Mouse (Mus musculus) heart, postnatal 0 days (tissue): ENCODE results near the gene Nckap5.

Source experiments
- CTCF ChIP-seq: IDR thresholded peaks from 2 replicates; pipeline ENCODE4 v1.5.1; 2016; ENCODE audit warnings: antibody characterized with exemption, control low read depth, low read depth
- EP300 ChIP-seq: IDR thresholded peaks from 2 replicates; pipeline ENCODE4 v1.6.1; 2016; ENCODE audit warnings: antibody characterized with exemption, low read depth

DNA sequence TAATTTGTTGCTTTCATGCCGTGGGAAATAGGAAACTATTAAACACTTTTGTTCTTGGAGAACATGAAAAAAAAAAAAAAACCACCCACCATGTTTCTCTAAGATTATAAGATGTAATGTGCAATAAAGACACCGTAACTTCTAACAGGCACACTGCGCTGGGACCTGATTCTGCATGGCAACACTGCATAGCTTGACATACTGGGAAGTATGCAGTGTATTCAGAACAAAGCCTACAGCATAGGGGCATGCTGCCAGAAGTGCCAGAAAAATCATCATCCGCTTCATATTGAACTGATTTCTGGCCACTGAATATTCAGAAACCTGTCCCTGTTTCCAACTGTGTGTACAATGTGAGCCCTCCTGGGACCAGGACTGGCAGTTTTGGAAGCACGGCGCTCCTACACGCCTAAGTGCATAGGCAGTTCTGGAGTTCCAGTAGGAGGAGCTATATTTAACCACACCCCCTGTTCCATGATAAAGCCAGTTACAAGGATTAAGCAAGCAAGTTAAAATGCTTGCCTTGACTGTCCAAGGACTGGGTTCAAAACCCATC, 302.5 kb downstream of the Nckap5 start:
- no peak for TF ChIP-seq CTCF
- TF ChIP-seq EP300 = no peak
